Comparison of ENCODE assay signal across 14 mouse cellular contexts in genomic region chr10:19815371-19815770, GRCm38 (mm10). TPM values are rescaled to one million over a fixed set of nuclear protein-coding genes. Genes with fewer than 3 reads are reported as not detected.
DNase-seq lines count a peak whose midpoint lies in the region; ATAC-seq lines count a peak whose summit lies in the region.
"Had no signal": no experiment of that assay in that cellular context is flagged by ENCODE, and none has a peak within 500 bp of the region (broad histone marks: within the 10 kb centered on the region; RNA-seq: fewer than 3 reads in every experiment).

No protein-coding gene starts in this region.

- H3K9ac ChIP-seq in heart, embryonic 12.5 days = no peak overlapping the region
- no peak overlapping the region for H3K9ac ChIP-seq in liver, embryonic 12.5 days
- no peak overlapping the region for H3K9ac ChIP-seq in forebrain, embryonic 16.5 days (replicated peaks; ENCODE audit: low read depth, low read length)

- peak overlapping the region; percentile 46 for H3K4me2 ChIP-seq in heart, embryonic 12.5 days
- H3K4me2 ChIP-seq in liver, embryonic 12.5 days = no peak overlapping the region
- H3K4me2 ChIP-seq in forebrain, embryonic 16.5 days (ENCODE audit: low read length) = no peak overlapping the region

- no peaks in the 10 kb centered on the region for H3K36me3 ChIP-seq in heart, embryonic 12.5 days
- no peaks in the 10 kb centered on the region for H3K36me3 ChIP-seq in liver, embryonic 12.5 days
- no peaks in the 10 kb centered on the region for H3K36me3 ChIP-seq in forebrain, embryonic 16.5 days (ENCODE audit: control insufficient read depth, insufficient read depth)

- no peaks in the 10 kb centered on the region for H3K9me3 ChIP-seq in heart, embryonic 12.5 days (replicated peaks)
- no peaks in the 10 kb centered on the region for H3K9me3 ChIP-seq in liver, embryonic 12.5 days (replicated peaks)
- H3K9me3 ChIP-seq in forebrain, embryonic 16.5 days (ENCODE audit: control insufficient read depth, low read length) = no peaks in the 10 kb centered on the region

- peaks cover 29% of the 10 kb centered on the region for H3K27me3 ChIP-seq in heart, embryonic 12.5 days (replicated peaks)
- peaks cover 20% of the 10 kb centered on the region for H3K27me3 ChIP-seq in liver, embryonic 12.5 days (replicated peaks)
- H3K27me3 ChIP-seq in forebrain, embryonic 16.5 days (replicated peaks; ENCODE audit: control insufficient read depth, insufficient read depth, low read length) = no peaks in the 10 kb centered on the region

- peaks cover 63% of the 10 kb centered on the region for H3K4me1 ChIP-seq in heart, embryonic 12.5 days (replicated peaks)
- peaks cover 44% of the 10 kb centered on the region for H3K4me1 ChIP-seq in liver, embryonic 12.5 days
- peaks cover 6% of the 10 kb centered on the region for H3K4me1 ChIP-seq in forebrain, embryonic 16.5 days (replicated peaks; ENCODE audit: control insufficient read depth, insufficient read depth, low read length)

- no peak for DNase-seq in heart, adult 11 months
- peak; percentile 82 for DNase-seq in MEL-GATA-1-ER (ENCODE audit: extremely low read depth, low read depth)
- no peak for DNase-seq in left cerebral cortex, adult 11 months (ENCODE audit: low spot score)
- DNase-seq in right cerebral cortex, postnatal 36 days (ENCODE audit: low spot score in 2 of 2) = no peak
- DNase-seq: gastrocnemius, postnatal 25 days; kidney, adult 8-10 months; lung, postnatal 14 days; right cerebral cortex, adult 18-20 months had no signal

- ATAC-seq in heart, embryonic 12.5 days (ENCODE audit: insufficient number of reproducible peaks, low FRiP score) = peak; percentile 73; the same call in 1 of the 2 replicates
- peak; percentile 80 for ATAC-seq in common myeloid progenitor, adult 5-6 weeks (replicated peaks; ENCODE audit: low read depth, poor library complexity, severe bottlenecking)
- ATAC-seq in liver, embryonic 12.5 days = peak; percentile 58
- ATAC-seq in forebrain, embryonic 16.5 days = no peak

- 4% methylated on average over 8 of the region's 8 CpGs for WGBS in heart, embryonic 12.5 days
- WGBS in liver, embryonic 12.5 days (ENCODE audit: insufficient replicate concordance) = 8% methylated on average over 8 of the region's 8 CpGs
- 52% methylated on average over 8 of the region's 8 CpGs for WGBS in forebrain, embryonic 16.5 days

- no peak overlapping the region for H3K4me3 ChIP-seq in heart, embryonic 12.5 days
- H3K4me3 ChIP-seq in liver, embryonic 12.5 days = no peak overlapping the region
- no peak overlapping the region for H3K4me3 ChIP-seq in forebrain, embryonic 16.5 days (replicated peaks; ENCODE audit: low read length)
- H3K4me3 ChIP-seq: myocyte had no signal

- peak overlapping the region; percentile 57; the same call in 1 of the 2 replicates for H3K27ac ChIP-seq in heart, embryonic 12.5 days (ENCODE audit: poor library complexity, severe bottlenecking)
- H3K27ac ChIP-seq in liver, embryonic 12.5 days = no peak overlapping the region
- no peak overlapping the region for H3K27ac ChIP-seq in forebrain, embryonic 16.5 days (ENCODE audit: low read length)
- H3K27ac ChIP-seq: stomach, postnatal 0 days had no signal

RNA-seq across cellular contexts. Expression of gene Slc35d3, which starts 35.9 kb away (rescaled TPM):
- 1.8 and 1.9 TPM in 2 replicates for polyA plus RNA-seq in heart, embryonic 12.5 days (2016; fragmentation: Nextera tagmentation; extraction: Ambion mirVana)
- total RNA-seq in common myeloid progenitor, adult 5-6 weeks (2017) = 5.8 and 7.0 TPM in 2 replicates
- 9.9 and 10.0 TPM in 2 replicates for polyA plus RNA-seq in liver, embryonic 12.5 days (2016; fragmentation: Nextera tagmentation; extraction: Ambion mirVana)
- polyA plus RNA-seq in forebrain, embryonic 16.5 days (2015; fragmentation: Nextera tagmentation; extraction: Ambion mirVana) = 1.5 and 1.8 TPM in 2 replicates
- total RNA-seq: gastrocnemius, postnatal 25 days had no signal
- polyA plus RNA-seq: myocyte had no signal
